Mouse (Mus musculus) liver, postnatal 0 days (tissue): Measurements from ENCODE around the gene Nr3c2.

ENCODE experiments used
- CTCF ChIP-seq: sonication (generic); IDR thresholded peaks from 2 replicates; pipeline ENCODE4 v1.5.1; 2016; ENCODE audit warnings: antibody characterized with exemption, low read depth
- EP300 ChIP-seq: IDR thresholded peaks from 2 replicates; pipeline ENCODE4 v1.6.1; 2016; ENCODE audit warnings: antibody characterized with exemption, low read depth, mild to moderate bottlenecking

DNA sequence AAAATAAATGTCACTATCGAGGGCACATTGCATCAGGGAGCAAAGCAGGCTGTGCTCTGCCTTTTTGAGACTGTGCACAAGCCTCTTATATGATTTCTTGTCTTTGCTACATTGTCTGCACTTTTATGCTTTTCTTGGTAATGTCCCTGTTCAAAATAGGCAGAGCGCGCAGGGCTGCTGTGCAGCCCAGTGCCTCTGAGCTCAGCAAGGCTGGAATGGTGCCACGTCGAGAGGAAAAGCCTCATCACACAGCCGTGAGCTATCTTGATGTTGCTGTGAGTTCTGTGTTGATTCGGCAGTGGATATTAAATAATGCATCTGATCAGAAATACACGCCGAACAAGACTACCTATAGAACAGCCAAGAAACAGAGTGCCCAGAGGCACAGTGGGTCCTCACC lies 290.1 kb downstream of the Nr3c2 start:
- TF ChIP-seq CTCF (no peak), EP300 (no peak)
